Mouse (Mus musculus): ENCODE results near the gene Gm20906.
"Not testable (repeated sequence)": the region's sequence is repeated elsewhere in the genome, so short reads cannot be mapped to it uniquely, and the experiment has no call there.

Gm20906 gene

GRCm38 (mm10) chrY:87550666-87551065 lies at the start of gene Gm20906:
Gm20906 (plus strand) TSS chrY:87550966.
- not testable (repeated sequence) for DNase-seq (ENCODE audit: extremely low read depth, insufficient read length, low spot score)

Measured in 3134 (cell line).